Mouse (Mus musculus) neutrophil, adult 83 days (primary cell): ENCODE measurements around the gene Ccdc92b. TPM values are rescaled to one million over a fixed set of nuclear protein-coding genes. Genes with fewer than 3 reads are reported as not detected.

ENCODE experiments used
- total RNA-seq, 2 experiments: library from RNA; stranded (reverse); gene quantifications; one replicate each; pipeline ENCODE4 v1.2.4; 2023

Ccdc92b gene
- under 1 TPM; 0.09 to 0.35 TPM for total RNA-seq

GRCm38 (mm10) chr11:74619201-74619955 is at the start of gene Ccdc92b:
Ccdc92b (plus strand) TSS chr11:74619605.

GRCm38 (mm10) chr11:74610545-74611176 is 8.7 kb upstream of the Ccdc92b start, which contains the start of gene Rap1gap2:
Rap1gap2 (minus strand) TSS chr11:74610915.

GRCm38 (mm10) chr11:74649095-74649646 is 29.8 kb downstream of the Ccdc92b start, which contains the start of gene Cluh:
Cluh (plus strand) TSS chr11:74649495.

Other genes with a start within 250 kb of the Ccdc92b start
- gene Rap1gap2, start 8.7 kb upstream of the Ccdc92b start, total RNA-seq: 10 to 100 TPM; 82.9 to 84.9 TPM
- gene Cluh, start 29.9 kb downstream of the Ccdc92b start, total RNA-seq: 10 to 100 TPM; 18.7 to 19.6 TPM
- gene Pafah1b1, start 105.1 kb downstream of the Ccdc92b start, total RNA-seq: 10 to 100 TPM; 89.5 to 96.1 TPM
- 10 to 100 TPM in 1 of 2 experiments, 1 to 10 TPM in 1; 9.7 to 10.7 TPM for gene Mettl16, start 151.2 kb downstream of the Ccdc92b start, total RNA-seq
- 10 to 100 TPM; 30.1 to 34.6 TPM for gene Mnt, start 211.3 kb downstream of the Ccdc92b start, total RNA-seq